Mouse (Mus musculus): Measurements from ENCODE around the gene Olfr873.
"Not testable (repeated sequence)": the region's sequence is repeated elsewhere in the genome, so short reads cannot be mapped to it uniquely, and the experiment has no call there.

The Olfr873 gene

GRCm38 (mm10) chr9:20298232-20298631 lies at the start of gene Olfr873:
Gene Olfr873 (plus strand): TSS chr9:20298532.
- DNase-seq (ENCODE audit: low spot score), result no peak

DNA sequence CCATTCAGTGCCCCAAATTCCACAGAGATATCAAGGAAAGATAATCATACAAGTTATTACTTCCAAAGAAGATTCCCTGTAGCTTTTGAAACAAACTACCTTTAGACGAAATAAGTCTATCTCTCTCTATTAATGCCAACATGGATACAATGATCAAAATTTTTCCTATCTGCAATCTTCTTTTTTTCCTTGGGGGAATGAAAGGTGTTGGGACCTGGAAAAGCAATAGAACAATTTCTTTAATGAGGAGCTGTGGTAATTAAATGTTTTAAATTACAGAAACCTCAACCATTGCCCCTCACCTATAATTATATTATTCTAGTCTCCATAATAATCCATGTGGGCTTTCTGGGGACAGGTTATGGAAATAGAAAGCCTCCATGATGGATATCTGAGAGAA lies 16.3 kb upstream of the Olfr873 start, which contains the start of gene Olfr39:
Gene Olfr39 (plus strand): TSS at position 301 of the 400 bp plus-strand sequence.
- DNase-seq (ENCODE audit: low spot score), result no peak

- not testable (repeated sequence) for DNase-seq (ENCODE audit: low spot score)
These were observed 2.8 kb upstream of the Olfr873 start for GRCm38 (mm10) chr9:20295562-20295961.

DNA sequence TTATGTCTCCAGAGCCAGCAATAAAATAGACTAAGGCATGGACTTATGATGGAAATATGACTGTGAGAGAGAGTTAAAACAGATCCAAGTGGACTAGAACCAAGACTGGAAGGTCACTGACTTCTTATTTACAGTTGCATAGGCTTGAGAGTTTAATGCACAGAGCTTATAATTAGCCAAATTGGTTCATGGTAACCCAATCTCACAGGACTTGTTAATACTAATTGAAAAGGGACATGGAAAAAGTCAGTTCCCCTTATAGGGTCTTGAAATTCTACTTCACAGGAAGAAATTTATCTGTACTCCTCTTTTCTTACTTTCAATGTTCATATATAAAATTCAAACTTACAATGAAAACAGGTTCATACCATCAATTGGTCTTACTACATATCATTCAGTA lies 37.7 kb downstream of the Olfr873 start, which contains the start of gene Olfr18:
Gene Olfr18 (minus strand): TSS at position 101 of the 400 bp plus-strand sequence.
- no peak for DNase-seq (ENCODE audit: low spot score)

DNA sequence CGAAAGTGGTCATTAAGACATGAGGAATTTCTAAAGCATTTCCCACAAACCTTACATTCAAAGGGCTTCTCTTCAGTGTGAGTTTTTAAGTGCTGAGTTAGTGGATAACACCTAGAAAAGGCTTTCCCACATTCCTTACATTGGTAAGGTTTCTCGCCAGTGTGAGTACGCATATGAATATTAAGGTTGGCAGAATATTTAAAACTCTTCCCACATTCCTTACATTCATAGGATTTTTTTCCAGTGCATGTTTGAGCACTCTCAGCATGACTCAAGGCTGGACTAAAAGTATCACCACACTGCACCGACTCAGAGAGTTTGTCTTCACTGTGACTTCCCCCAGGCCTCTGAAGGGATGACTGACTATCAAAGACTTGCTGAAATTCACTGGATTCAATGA lies 50.2 kb downstream of the Olfr873 start:
- DNase-seq (ENCODE audit: low spot score), result no peak
